Comparison of ENCODE assay signal across 9 mouse cellular contexts in genomic region chr19:8899079-8899478, GRCm38 (mm10). TPM values are rescaled to one million over a fixed set of nuclear protein-coding genes. Genes with fewer than 3 reads are reported as not detected.
DNase-seq lines count a peak whose midpoint lies in the region; ATAC-seq lines count a peak whose summit lies in the region.
"Had no signal": no experiment of that assay in that cellular context is flagged by ENCODE, and none has a peak within 500 bp of the region (broad histone marks: within the 10 kb centered on the region; RNA-seq: fewer than 3 reads in every experiment).

No protein-coding gene starts in this region.

- WGBS in heart, embryonic 16.5 days, result 35% methylated on average over 3 of the region's 3 CpGs
- WGBS in embryonic facial prominence, embryonic 10.5 days, result 72% methylated on average over 3 of the region's 3 CpGs
- WGBS in intestine, embryonic 14.5 days, result 39% methylated on average over 3 of the region's 3 CpGs
- 60% methylated on average over 3 of the region's 3 CpGs for WGBS in midbrain, embryonic 13.5 days

- H3K9me3 ChIP-seq in heart, embryonic 16.5 days (replicated peaks; ENCODE audit: control insufficient read depth, low read length), result no peaks in the 10 kb centered on the region
- H3K9me3 ChIP-seq in embryonic facial prominence, embryonic 10.5 days, result no peaks in the 10 kb centered on the region
- H3K9me3 ChIP-seq in intestine, embryonic 14.5 days (ENCODE audit: control insufficient read depth, low read length), result no peaks in the 10 kb centered on the region
- no peaks in the 10 kb centered on the region for H3K9me3 ChIP-seq in midbrain, embryonic 13.5 days

- DNase-seq in heart, postnatal 25 days (ENCODE audit: low spot score), result no peak
- no peak for DNase-seq in embryonic facial prominence, embryonic 10.5 days (ENCODE audit: low spot score)
- DNase-seq in intestine, embryonic 14.5 days (ENCODE audit: low spot score), result no peak
- DNase-seq in cerebellum, adult 11 months, result no peak
- no peak for DNase-seq in frontal cortex, postnatal 10 days (ENCODE audit: low spot score in 2 of 2)
- no peak for DNase-seq in adrenal gland, adult 18-20 months (ENCODE audit: low spot score in 2 of 2)

- no peaks in the 10 kb centered on the region for H3K27me3 ChIP-seq in heart, embryonic 16.5 days (ENCODE audit: control insufficient read depth, insufficient read depth, low read length)
- H3K27me3 ChIP-seq in embryonic facial prominence, embryonic 10.5 days (replicated peaks; ENCODE audit: low read depth, poor library complexity, severe bottlenecking), result no peaks in the 10 kb centered on the region
- H3K27me3 ChIP-seq in intestine, embryonic 14.5 days (replicated peaks; ENCODE audit: control insufficient read depth, insufficient read depth, low read length), result no peaks in the 10 kb centered on the region
- no peaks in the 10 kb centered on the region for H3K27me3 ChIP-seq in midbrain, embryonic 13.5 days

- peak overlapping the region; percentile 79 for H3K4me2 ChIP-seq in heart, embryonic 16.5 days (ENCODE audit: low read depth, low read length)
- H3K4me2 ChIP-seq in intestine, embryonic 14.5 days (ENCODE audit: low read length), result peak overlapping the region; percentile 85
- H3K4me2 ChIP-seq in midbrain, embryonic 13.5 days (replicated peaks), result peak overlapping the region; percentile 89

- peaks cover 21% of the 10 kb centered on the region for H3K36me3 ChIP-seq in heart, embryonic 16.5 days (ENCODE audit: control insufficient read depth, insufficient read depth)
- H3K36me3 ChIP-seq in embryonic facial prominence, embryonic 10.5 days (replicated peaks), result peaks cover 67% of the 10 kb centered on the region
- H3K36me3 ChIP-seq in intestine, embryonic 14.5 days (ENCODE audit: control insufficient read depth, insufficient read depth, low read length), result peaks cover 47% of the 10 kb centered on the region
- H3K36me3 ChIP-seq in midbrain, embryonic 13.5 days, result peaks cover 45% of the 10 kb centered on the region

- ATAC-seq in heart, embryonic 16.5 days (replicated peaks; ENCODE audit: extremely low read depth, insufficient read depth, low FRiP score), result no peak
- ATAC-seq in intestine, embryonic 14.5 days (replicated peaks; ENCODE audit: low FRiP score, low TSS enrichment, low read depth), result no peak
- no peak for ATAC-seq in midbrain, embryonic 13.5 days

- H3K4me1 ChIP-seq in heart, embryonic 16.5 days (ENCODE audit: control insufficient read depth, insufficient read depth, low read length), result peaks cover 20% of the 10 kb centered on the region
- peaks cover 37% of the 10 kb centered on the region for H3K4me1 ChIP-seq in embryonic facial prominence, embryonic 10.5 days
- H3K4me1 ChIP-seq in intestine, embryonic 14.5 days (replicated peaks; ENCODE audit: control insufficient read depth, insufficient read depth, low read length), result peaks cover 21% of the 10 kb centered on the region
- H3K4me1 ChIP-seq in midbrain, embryonic 13.5 days (replicated peaks), result peaks cover 34% of the 10 kb centered on the region

- intact Hi-C loops in heart, postnatal 25 days (cut with DNase I), result loop anchor here (2.0 kb wide), 1 partner anchor 68 kb away; the partner anchor contains the start of gene Eef1g

- H3K9ac ChIP-seq in heart, embryonic 16.5 days (ENCODE audit: low read length), result peak overlapping the region; percentile 95
- H3K9ac ChIP-seq in intestine, embryonic 14.5 days (ENCODE audit: low read length), result peak overlapping the region; percentile 97
- H3K9ac ChIP-seq in midbrain, embryonic 13.5 days (replicated peaks), result peak overlapping the region; percentile 97

- H3K27ac ChIP-seq in heart, embryonic 16.5 days (ENCODE audit: low read length), result no peak overlapping the region
- no peak overlapping the region for H3K27ac ChIP-seq in embryonic facial prominence, embryonic 10.5 days (replicated peaks)
- 0 out of 2 replicates have a peak overlapping the region, but pooled peaks have one; percentile 0 for H3K27ac ChIP-seq in intestine, embryonic 14.5 days (ENCODE audit: low read depth)
- H3K27ac ChIP-seq in midbrain, embryonic 13.5 days, result no peak overlapping the region

- peak overlapping the region; percentile 92 for H3K4me3 ChIP-seq in heart, embryonic 16.5 days (ENCODE audit: low read length)
- H3K4me3 ChIP-seq in embryonic facial prominence, embryonic 10.5 days, result peak overlapping the region; percentile 93
- H3K4me3 ChIP-seq in intestine, embryonic 14.5 days (ENCODE audit: low read depth, low read length), result peak overlapping the region; percentile 96
- peak overlapping the region; percentile 98 for H3K4me3 ChIP-seq in midbrain, embryonic 13.5 days (replicated peaks)

RNA-seq across cellular contexts. Expression of gene Ganab, which starts 1.2 kb away (rescaled TPM):
- polyA plus RNA-seq in heart, embryonic 16.5 days (2015; fragmentation: Nextera tagmentation; extraction: Ambion mirVana), result 56.7 and 62.6 TPM in 2 replicates
- 10 to 100 TPM; 55.6 to 58.7 TPM for total RNA-seq in heart, postnatal 25 days (2021)
- polyA plus RNA-seq in embryonic facial prominence, embryonic 10.5 days (2016; fragmentation: Nextera tagmentation; extraction: Ambion mirVana), result 116 TPM in 2 replicates
- polyA plus RNA-seq in intestine, embryonic 14.5 days (2014; fragmentation: Nextera tagmentation; extraction: Ambion mirVana), result 89.8 and 96.4 TPM in 2 replicates
- polyA plus RNA-seq in midbrain, embryonic 13.5 days (2015; fragmentation: Nextera tagmentation; extraction: Ambion mirVana), result 96.8 and 99.8 TPM in 2 replicates
- total RNA-seq in adrenal gland, adult 18-20 months (2021), result 100 to 1,000 TPM; 163 to 212 TPM

RNA-seq across cellular contexts. Expression of gene Ints5, which starts 6.3 kb away (rescaled TPM):
- 24.8 and 27.6 TPM in 2 replicates for polyA plus RNA-seq in heart, embryonic 16.5 days (2015; fragmentation: Nextera tagmentation; extraction: Ambion mirVana)
- 10 to 100 TPM; 11.2 to 11.8 TPM for total RNA-seq in heart, postnatal 25 days (2021)
- polyA plus RNA-seq in embryonic facial prominence, embryonic 10.5 days (2016; fragmentation: Nextera tagmentation; extraction: Ambion mirVana), result 59.0 and 60.9 TPM in 2 replicates
- polyA plus RNA-seq in intestine, embryonic 14.5 days (2014; fragmentation: Nextera tagmentation; extraction: Ambion mirVana), result 37.5 and 44.5 TPM in 2 replicates
- 34.8 and 38.9 TPM in 2 replicates for polyA plus RNA-seq in midbrain, embryonic 13.5 days (2015; fragmentation: Nextera tagmentation; extraction: Ambion mirVana)
- total RNA-seq in adrenal gland, adult 18-20 months (2021), result 10 to 100 TPM; 23.3 to 23.9 TPM

RNA-seq across cellular contexts. Expression of gene Gm49416, which starts 10.4 kb away (rescaled TPM):
- not detected in 2 replicates for polyA plus RNA-seq in heart, embryonic 16.5 days (2015; fragmentation: Nextera tagmentation; extraction: Ambion mirVana)
- 1 to 10 TPM in 1 of 2 experiments, under 1 TPM in 1; 0.68 to 2.0 TPM for total RNA-seq in heart, postnatal 25 days (2021)
- polyA plus RNA-seq in embryonic facial prominence, embryonic 10.5 days (2016; fragmentation: Nextera tagmentation; extraction: Ambion mirVana), result 0.59 and 0.96 TPM in 2 replicates
- not detected in 2 replicates for polyA plus RNA-seq in intestine, embryonic 14.5 days (2014; fragmentation: Nextera tagmentation; extraction: Ambion mirVana)
- 0.54 TPM in 1 of 2 replicates, not detected in the other for polyA plus RNA-seq in midbrain, embryonic 13.5 days (2015; fragmentation: Nextera tagmentation; extraction: Ambion mirVana)
- total RNA-seq in adrenal gland, adult 18-20 months (2021), result 1 to 10 TPM; 3.2 to 9.1 TPM
- total RNA-seq: monocyte, adult 5-6 weeks had no signal

RNA-seq across cellular contexts. Expression of gene 1810009A15Rik, which starts 10.4 kb away (rescaled TPM):
- 39.7 and 54.5 TPM in 2 replicates for polyA plus RNA-seq in heart, embryonic 16.5 days (2015; fragmentation: Nextera tagmentation; extraction: Ambion mirVana)
- total RNA-seq in heart, postnatal 25 days (2021), result 10 to 100 TPM; 17.6 to 19.8 TPM
- polyA plus RNA-seq in embryonic facial prominence, embryonic 10.5 days (2016; fragmentation: Nextera tagmentation; extraction: Ambion mirVana), result 159 and 167 TPM in 2 replicates
- polyA plus RNA-seq in intestine, embryonic 14.5 days (2014; fragmentation: Nextera tagmentation; extraction: Ambion mirVana), result 92.8 and 95.9 TPM in 2 replicates
- polyA plus RNA-seq in midbrain, embryonic 13.5 days (2015; fragmentation: Nextera tagmentation; extraction: Ambion mirVana), result 56.1 and 70.3 TPM in 2 replicates
- 10 to 100 TPM; 44.6 to 47.1 TPM for total RNA-seq in adrenal gland, adult 18-20 months (2021)

RNA-seq across cellular contexts. Expression of gene Gm49403, which starts 15.3 kb away (rescaled TPM):
- polyA plus RNA-seq in heart, embryonic 16.5 days (2015; fragmentation: Nextera tagmentation; extraction: Ambion mirVana), result not detected in 2 replicates
- not detected for total RNA-seq in heart, postnatal 25 days (2021)
- polyA plus RNA-seq in embryonic facial prominence, embryonic 10.5 days (2016; fragmentation: Nextera tagmentation; extraction: Ambion mirVana), result not detected in 2 replicates
- polyA plus RNA-seq in intestine, embryonic 14.5 days (2014; fragmentation: Nextera tagmentation; extraction: Ambion mirVana), result not detected in 2 replicates
- polyA plus RNA-seq in midbrain, embryonic 13.5 days (2015; fragmentation: Nextera tagmentation; extraction: Ambion mirVana), result not detected in 2 replicates
- not detected for total RNA-seq in adrenal gland, adult 18-20 months (2021)
- total RNA-seq: monocyte, adult 5-6 weeks had no signal
